21 mouse cellular contexts compared by ENCODE assay signal in genomic region chr1:23764710-23765109, GRCm38 (mm10). TPM values are rescaled to one million over a fixed set of nuclear protein-coding genes. Genes with fewer than 3 reads are reported as not detected.
DNase-seq lines count a peak whose midpoint lies in the region; ATAC-seq and TF ChIP-seq lines count a peak whose summit lies in the region.
"Had no signal": no experiment of that assay in that cellular context is flagged by ENCODE, and none has a peak within 500 bp of the region (broad histone marks: within the 10 kb centered on the region; RNA-seq: fewer than 3 reads in every experiment).

No protein-coding gene starts in this region.

- H3K9ac ChIP-seq in neural tube, embryonic 13.5 days, result no peak overlapping the region
- no peak overlapping the region for H3K9ac ChIP-seq in kidney, embryonic 14.5 days (ENCODE audit: low read depth, low read length)
- H3K9ac ChIP-seq: limb, embryonic 15.5 days had no signal

- H3K9me3 ChIP-seq in neural tube, embryonic 13.5 days, result no peaks in the 10 kb centered on the region
- no peaks in the 10 kb centered on the region for H3K9me3 ChIP-seq in kidney, embryonic 14.5 days (ENCODE audit: control insufficient read depth, low read length)
- H3K9me3 ChIP-seq: heart, embryonic 10.5 days; limb, embryonic 15.5 days had no signal

- no peak for ATAC-seq in neural tube, embryonic 13.5 days (ENCODE audit: low read depth)
- ATAC-seq in kidney, embryonic 14.5 days (ENCODE audit: low FRiP score, low TSS enrichment), result no peak
- ATAC-seq: activated CD4-positive, CD25-positive, alpha-beta regulatory T cell, adult 4 months; intestine, postnatal 0 days had no signal

- DNase-seq in cerebellum, postnatal 10 days, result peak; percentile 40 to 54
- no peak for DNase-seq in cerebellum, adult 11 months
- peak in 1 of 2 experiments; percentile 34 for DNase-seq in layer of hippocampus, adult 2 months (ENCODE audit: low spot score in 2 of 2)
- no peak for DNase-seq in layer of hippocampus, adult 18-20 months (ENCODE audit: low spot score in 2 of 2)
- no peak for DNase-seq in neural tube, embryonic 10.5 days (ENCODE audit: extremely low spot score, low spot score)
- no peak for DNase-seq in liver
- DNase-seq: adrenal gland, postnatal 36 days; gastrocnemius, postnatal 36 days; kidney, postnatal 25 days; right cerebral cortex, adult 18-20 months; thymus, postnatal 25 days had no signal

- H3K36me3 ChIP-seq in neural tube, embryonic 13.5 days, result no peaks in the 10 kb centered on the region
- H3K36me3 ChIP-seq in kidney, embryonic 14.5 days (ENCODE audit: control insufficient read depth, insufficient read depth, low read length), result no peaks in the 10 kb centered on the region
- H3K36me3 ChIP-seq: heart, embryonic 10.5 days; limb, embryonic 15.5 days had no signal

- H3K4me3 ChIP-seq in layer of hippocampus, adult 2 months, result peak overlapping the region; percentile 33; the same call in 1 of the 2 replicates
- peak overlapping the region; percentile 77 for H3K4me3 ChIP-seq in neural tube, embryonic 13.5 days
- H3K4me3 ChIP-seq in kidney, embryonic 14.5 days (ENCODE audit: low read length), result no peak overlapping the region
- H3K4me3 ChIP-seq: heart, embryonic 10.5 days; limb, embryonic 15.5 days had no signal

- peak overlapping the region; percentile 88 for H3K4me2 ChIP-seq in neural tube, embryonic 13.5 days
- no peak overlapping the region for H3K4me2 ChIP-seq in kidney, embryonic 14.5 days (replicated peaks; ENCODE audit: low read depth, low read length)
- H3K4me2 ChIP-seq: limb, embryonic 15.5 days had no signal

- WGBS in neural tube, embryonic 13.5 days, result 50% methylated on average over 4 of the region's 4 CpGs
- 60% methylated on average over 4 of the region's 4 CpGs for WGBS in kidney, embryonic 14.5 days

- H3K4me1 ChIP-seq in neural tube, embryonic 13.5 days (replicated peaks), result peaks cover 47% of the 10 kb centered on the region
- H3K4me1 ChIP-seq in kidney, embryonic 14.5 days (ENCODE audit: control insufficient read depth, insufficient read depth, low read length), result peaks cover 4% of the 10 kb centered on the region; the same call in 1 of the 2 replicates

- H3K27me3 ChIP-seq in neural tube, embryonic 13.5 days, result peaks cover 15% of the 10 kb centered on the region
- H3K27me3 ChIP-seq in kidney, embryonic 14.5 days (ENCODE audit: control insufficient read depth, insufficient read depth, low read length), result peaks cover 21% of the 10 kb centered on the region

- H3K27ac ChIP-seq in layer of hippocampus, adult 2 months, result peak overlapping the region; percentile 64; the same call in 1 of the 2 replicates
- no peak overlapping the region for H3K27ac ChIP-seq in neural tube, embryonic 13.5 days (replicated peaks)
- no peak overlapping the region for H3K27ac ChIP-seq in kidney, embryonic 14.5 days (ENCODE audit: low read depth, low read length)
- H3K27ac ChIP-seq: heart, embryonic 10.5 days; limb, embryonic 15.5 days; macrophage had no signal

- no peak for TF ChIP-seq CTCF in layer of hippocampus, adult 2 months (conservative IDR thresholded peaks at IDR 0.05)

RNA-seq across cellular contexts. Expression of gene B3gat2, which starts 3.2 kb away (rescaled TPM):
- total RNA-seq in layer of hippocampus, adult 2 months (2021), result 10 to 100 TPM; 12.7 to 13.9 TPM
- 10 to 100 TPM; 10.5 to 11.9 TPM for total RNA-seq in layer of hippocampus, adult 18-20 months (2021)
- polyA plus RNA-seq in neural tube, embryonic 13.5 days (2015; fragmentation: Nextera tagmentation; extraction: Ambion mirVana), result 19.6 and 20.0 TPM in 2 replicates
- polyA plus RNA-seq in kidney, embryonic 14.5 days (2014; fragmentation: Nextera tagmentation; extraction: Ambion mirVana), result 2.9 and 5.0 TPM in 2 replicates
- total RNA-seq: adrenal gland, postnatal 36 days; gastrocnemius, postnatal 36 days; heart, postnatal 25 days; monocyte, adult 5-6 weeks had no signal
- polyA plus RNA-seq: spleen, adult 2 months had no signal

Comparison
In these comparisons a context has a peak if more than half of its experiments do, and no peak if none do; other contexts are left out.
1. DNase-seq: peak in cerebellum, postnatal 10 days (2 of 2); none in cerebellum, adult 11 months (single experiment), layer of hippocampus, adult 18-20 months (0 of 2), neural tube, embryonic 10.5 days (single experiment) and liver (single experiment).